Mouse (Mus musculus) cerebellum, postnatal 14 days (tissue): ENCODE data around the gene Sept1.
"Not testable (repeated sequence)": the region's sequence is repeated elsewhere in the genome, so short reads cannot be mapped to it uniquely, and the experiment has no call there.

Experiments used
- DNase-seq, 2 experiments: peaks; one replicate each; pipeline ENCODE4 v3.0.0; 2021; ENCODE audit warnings: mixed read lengths in 2 of 2

The Sept1 gene

DNA sequence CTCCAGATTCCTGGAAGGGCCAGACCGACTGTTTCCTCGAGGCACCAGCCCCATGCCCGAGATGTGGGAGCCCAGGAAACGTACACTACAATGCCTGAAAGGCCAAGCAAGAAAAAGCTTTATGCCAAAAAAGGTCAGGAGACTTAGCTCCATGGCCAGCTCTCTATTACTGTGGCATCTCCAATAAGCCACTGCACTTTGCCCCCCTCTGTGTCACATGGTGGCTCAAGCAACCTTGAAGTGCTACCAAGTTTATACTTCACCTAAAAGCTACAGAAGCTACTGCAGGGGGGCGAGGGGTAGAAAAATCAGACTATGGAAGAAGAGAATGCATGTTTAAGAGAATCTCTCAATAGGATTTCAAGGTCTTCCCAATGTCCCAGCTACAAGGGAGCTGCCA is 39.9 kb downstream of the Sept1 start:
- no peak for DNase-seq

DNA sequence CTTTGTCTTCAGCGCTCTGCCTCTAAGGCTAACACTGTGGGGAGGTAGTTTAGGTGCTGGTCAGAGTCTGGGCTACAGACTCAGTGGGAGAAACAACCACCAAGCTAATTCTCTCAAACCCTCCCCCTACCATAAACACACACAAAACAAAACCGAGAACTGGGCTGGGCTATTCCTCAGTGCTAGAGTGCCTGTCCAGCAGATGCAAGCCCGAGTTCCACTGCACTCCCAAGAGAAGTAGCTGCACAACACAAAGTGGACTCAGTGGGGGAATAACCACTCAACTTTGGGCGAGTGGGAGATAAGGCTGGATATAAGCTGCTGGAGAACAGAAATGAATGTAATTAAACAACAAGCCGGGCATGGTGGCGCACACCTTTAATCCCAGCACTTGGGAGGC is 42.3 kb downstream of the Sept1 start:
- DNase-seq, result no peak

DNA sequence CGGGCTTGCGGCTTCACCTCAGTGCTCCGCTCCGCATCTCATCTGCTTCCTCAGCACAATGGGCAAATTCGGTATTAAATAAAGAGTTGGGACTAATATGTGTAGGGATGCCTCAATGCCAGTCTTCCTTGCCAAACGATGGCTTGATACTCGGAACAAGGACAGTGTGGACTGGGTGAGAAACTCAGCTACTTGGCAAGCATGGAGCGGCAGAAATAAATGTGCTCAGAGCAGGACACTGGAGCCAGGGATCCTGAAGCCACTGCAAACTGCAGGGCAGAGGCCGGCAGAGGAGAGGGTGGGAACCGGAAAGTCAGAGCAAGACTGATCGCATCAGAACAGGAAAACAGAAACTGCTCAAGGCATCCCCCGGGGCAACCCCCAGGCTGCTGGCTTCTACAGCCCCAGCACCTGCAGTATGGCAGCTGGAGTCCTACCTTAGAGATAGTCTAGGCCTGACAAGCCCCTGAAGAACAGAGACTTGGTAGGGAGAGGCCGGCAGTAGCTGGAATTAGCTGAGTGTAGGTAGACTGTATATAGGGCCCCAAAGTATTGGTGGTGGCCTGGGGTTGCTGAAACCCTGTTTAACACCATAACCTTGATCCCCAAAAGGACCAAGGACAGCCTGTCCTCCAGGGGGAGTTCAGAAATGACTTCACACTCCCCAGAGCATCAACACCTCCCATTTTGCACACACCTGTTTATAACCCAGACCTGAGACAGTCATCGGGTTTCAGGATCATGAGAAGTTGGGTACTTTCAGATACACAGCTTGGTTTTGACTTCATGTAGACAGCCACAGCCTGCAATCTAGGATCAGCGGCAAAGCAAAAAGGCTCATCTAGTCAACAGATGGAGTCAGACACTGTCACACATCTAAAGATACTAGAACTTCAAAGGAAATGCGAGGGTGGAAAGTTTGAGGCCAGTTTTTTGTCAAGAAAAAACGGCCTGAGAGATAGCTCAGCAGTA is 44.3 kb downstream of the Sept1 start:
- no peak for DNase-seq

DNA sequence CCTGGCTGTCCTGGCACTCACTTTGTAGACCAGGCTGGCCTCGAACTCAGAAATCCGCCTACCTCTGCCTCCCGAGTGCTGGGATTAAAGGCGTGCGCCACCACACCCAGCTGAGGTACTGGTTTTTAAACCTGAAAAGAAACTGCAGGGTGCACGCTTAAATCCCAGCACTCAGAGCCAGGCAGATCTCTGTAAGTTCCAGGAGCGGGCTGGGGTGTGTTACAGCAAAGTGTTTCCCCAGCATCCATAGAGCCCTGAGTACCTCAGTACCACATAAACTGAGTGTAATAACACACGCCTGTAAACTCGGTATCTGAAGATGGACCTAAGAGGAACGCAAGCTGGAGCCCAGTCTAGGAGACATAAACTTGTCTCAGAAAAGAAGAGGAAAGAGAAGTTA is 45.6 kb downstream of the Sept1 start:
- no peak for DNase-seq

DNA sequence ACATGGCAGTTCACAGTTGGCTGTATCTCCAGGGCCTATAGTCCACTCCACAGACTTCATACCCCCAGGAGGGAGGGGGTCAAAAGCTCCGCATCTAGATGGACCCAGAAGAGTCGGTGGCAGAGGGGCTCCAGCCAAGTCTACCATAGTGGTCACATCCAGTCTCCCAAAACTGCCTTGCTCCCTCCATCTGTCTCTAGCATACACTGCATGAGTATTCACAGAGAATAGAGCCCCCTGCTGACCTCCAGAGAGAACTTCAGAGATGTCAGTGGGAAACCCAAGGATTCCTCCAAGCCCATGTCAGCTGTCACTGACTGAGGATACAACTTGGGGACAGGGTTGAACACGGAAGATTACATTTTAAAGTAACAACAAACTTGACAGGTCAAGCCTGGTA is 47.3 kb downstream of the Sept1 start:
- peak in 1 of 2 experiments; percentile 32 for DNase-seq

DNA sequence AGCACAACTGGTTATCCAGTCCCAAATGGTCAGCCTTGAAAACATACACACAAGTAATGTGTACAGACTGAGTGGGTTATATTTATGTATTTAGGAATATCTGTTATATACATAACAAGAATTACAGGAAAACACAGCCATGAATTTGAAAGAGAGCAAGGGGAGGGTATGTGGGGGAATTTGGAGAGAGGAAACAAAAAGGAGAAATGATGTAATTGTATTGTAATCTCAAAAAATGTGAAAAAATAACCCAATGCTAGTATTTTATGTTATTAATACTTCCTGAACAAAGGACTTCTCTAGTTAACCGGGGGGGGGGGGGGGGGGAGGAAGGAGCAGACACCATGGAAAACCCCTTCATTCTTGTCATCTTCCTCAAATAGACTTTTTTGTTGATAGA is 48.2 kb downstream of the Sept1 start:
- DNase-seq, result no peak

DNA sequence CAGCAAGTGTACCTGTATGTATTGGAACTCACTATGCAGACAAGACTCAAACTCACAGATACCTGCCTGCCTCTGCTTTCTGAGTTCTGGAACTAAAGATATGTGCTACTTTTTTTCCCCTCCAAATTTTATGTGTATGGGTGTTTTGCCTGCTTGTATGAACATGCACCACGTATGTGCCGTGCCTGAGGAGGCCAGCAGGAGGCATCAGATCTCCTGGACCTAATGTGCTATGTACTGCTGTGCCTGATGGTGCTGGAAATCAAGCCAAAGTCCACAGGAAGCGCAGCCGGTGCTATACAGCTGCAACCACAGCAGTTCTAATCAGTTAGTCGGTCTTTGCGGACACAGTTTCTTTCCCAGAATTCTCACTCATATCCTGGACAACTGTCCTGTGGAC is 49.1 kb downstream of the Sept1 start:
- no peak for DNase-seq

DNA sequence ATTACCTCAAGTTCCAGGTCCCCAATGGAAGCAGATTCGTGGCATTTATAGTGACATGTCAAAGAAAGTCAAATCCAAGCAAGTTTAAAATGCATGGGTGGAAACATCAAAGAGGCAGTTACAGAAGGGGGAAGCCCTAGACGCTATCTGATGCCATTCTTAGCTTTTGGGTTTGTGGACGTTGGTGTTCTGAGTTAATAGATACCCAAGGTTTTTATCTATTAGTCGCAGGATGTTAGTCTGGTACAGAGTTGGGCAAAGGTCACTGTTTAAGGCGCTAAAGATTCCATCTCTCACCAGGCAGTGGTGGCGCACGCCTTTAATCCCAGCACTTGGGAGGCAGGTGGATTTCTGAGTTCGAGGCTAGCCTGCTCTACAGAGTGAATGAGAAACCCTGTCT is 49.6 kb downstream of the Sept1 start:
- DNase-seq, result no peak

DNA sequence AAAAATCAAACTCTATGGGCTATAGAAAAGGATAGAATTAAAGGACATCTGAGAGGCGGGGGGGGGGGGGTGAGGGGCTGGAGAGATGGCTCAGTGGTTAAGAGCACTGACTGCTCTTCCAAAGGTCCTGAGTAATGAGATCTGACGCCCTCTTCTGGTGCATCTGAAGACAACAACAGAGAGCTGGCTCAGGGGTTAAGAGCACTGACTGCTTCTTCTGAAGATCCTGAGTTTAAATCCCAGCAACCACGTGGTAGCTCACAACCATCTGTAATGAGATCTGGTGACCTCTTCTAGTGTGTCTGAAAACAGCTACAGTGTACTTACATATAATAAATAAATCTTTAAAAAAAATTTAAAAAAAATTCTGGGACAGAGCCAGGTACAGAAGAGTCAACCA is 51.2 kb downstream of the Sept1 start:
- DNase-seq, result not testable (repeated sequence)

DNA sequence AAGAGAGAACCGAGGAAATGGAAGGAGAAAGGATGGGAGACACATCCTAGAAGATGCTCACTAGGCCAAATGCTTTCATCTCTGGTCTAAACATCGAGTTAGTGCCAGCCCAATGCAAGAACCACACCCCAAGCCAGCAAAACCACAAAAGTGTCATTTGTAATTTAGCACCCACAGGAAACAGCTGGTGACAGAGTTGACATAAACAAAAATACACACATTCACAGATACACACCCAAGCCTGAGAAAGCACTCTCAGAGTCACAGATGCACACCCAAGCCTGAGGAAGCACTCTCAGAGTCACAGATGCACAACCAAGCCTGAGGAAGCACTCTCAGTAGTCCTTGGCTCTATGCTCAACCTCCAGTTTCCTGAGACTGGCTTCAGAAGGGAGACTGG is 52.1 kb downstream of the Sept1 start:
- no peak for DNase-seq

DNA sequence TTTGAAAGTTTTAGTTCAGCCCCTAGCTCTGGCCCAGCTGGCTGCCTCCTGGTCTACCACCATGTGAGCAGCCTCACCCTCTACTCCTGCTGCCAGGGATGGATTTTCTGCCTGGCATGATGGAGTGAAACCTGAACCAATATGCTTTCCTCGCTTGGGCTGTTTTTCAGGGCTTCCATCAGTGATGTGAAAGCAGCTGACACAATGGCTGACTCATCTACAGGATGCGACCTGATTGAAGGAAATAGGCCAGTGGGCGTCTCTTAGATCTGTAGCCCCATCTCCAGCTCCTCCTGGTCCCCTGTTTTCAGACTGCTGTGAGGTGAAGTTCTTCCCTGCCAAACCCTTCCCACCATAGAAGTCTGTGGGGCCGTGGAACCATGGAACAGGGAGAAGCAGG is 56.0 kb downstream of the Sept1 start:
- DNase-seq, result no peak

DNA sequence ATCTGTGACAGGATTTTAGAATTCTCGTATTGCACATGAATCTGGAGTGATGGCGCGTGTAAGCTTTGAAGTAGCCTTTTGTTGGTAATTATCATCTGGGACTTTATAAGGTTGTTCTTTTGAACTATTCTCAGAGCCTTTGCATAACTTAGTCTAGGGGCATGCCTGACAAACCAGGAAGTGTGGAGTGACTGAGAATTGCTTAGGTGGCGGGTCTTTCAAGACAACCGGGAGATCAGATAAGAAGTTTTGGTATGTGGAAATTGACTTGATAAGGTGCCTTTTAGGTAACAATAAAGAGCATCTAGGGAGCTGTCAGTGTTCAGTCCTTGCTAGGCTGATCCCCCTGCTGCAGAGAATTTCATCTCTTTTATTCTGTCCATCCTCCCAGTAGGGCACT is 66.4 kb downstream of the Sept1 start:
- DNase-seq, result no peak

DNA sequence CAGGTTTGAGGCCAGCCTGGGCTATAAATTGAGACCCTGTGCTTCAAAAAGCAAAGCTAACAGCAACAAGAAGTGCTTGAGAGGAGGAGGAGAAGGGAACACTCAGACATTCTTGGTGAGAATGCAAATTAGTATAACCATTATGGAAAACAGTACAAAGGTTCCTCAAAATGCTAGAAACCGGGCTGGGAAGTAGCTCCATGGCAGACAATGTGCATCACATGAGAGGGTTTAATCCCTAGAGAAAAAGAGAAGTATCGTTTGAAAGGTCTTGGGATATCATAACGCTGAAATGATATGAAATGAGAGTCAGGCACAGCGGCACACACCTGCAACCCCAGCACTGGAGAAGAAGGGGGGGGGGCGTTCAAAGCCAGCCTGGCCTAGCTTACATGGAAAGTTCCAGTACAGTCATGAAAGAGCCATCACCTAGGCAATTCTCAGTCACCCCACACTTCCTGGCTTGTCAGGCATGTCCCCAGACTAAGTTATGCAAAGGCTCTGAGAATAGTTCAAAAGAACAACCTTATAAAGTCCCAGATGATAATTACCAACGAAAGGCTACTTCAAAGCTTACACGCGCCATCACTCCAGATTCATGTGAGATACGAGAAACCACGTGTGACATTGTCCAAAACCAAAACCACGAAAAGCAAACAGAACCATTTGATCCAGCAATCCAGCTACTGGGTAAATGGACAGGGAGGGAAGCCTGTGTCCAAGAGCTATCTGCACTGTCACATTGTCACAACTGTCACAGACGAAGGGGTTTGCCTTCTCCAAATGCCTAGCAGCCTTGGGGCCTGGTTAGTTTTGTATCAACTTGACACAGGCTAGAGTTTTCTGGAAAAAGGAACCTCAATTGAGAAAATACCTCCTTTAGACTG is 67.1 kb downstream of the Sept1 start:
- no peak for DNase-seq
